10 mouse cellular contexts compared by ENCODE assay signal in genomic region chr2:167656629-167657478, GRCm38 (mm10). TPM values are rescaled to one million over a fixed set of nuclear protein-coding genes. Genes with fewer than 3 reads are reported as not detected.
DNase-seq lines count a peak whose midpoint lies in the region; ATAC-seq and TF ChIP-seq lines count a peak whose summit lies in the region.
"Had no signal": no experiment of that assay in that cellular context is flagged by ENCODE, and none has a peak within 500 bp of the region (broad histone marks: within the 10 kb centered on the region; RNA-seq: fewer than 3 reads in every experiment).

No protein-coding gene starts in this region.

- TF ChIP-seq CTCF in cortical plate, adult 2 months (IDR thresholded peaks at IDR 0.05; ENCODE audit: extremely low read depth, insufficient read depth, low read length) = no peak

- peaks cover under 1% of the 10 kb centered on the region; the same call in 1 of the 2 replicates for H3K27me3 ChIP-seq in hindbrain, embryonic 10.5 days (ENCODE audit: insufficient read depth, poor library complexity, severe bottlenecking)
- no peaks in the 10 kb centered on the region for H3K27me3 ChIP-seq in hindbrain, embryonic 16.5 days (replicated peaks; ENCODE audit: control insufficient read depth, insufficient read depth, low read length)
- H3K27me3 ChIP-seq in limb, embryonic 10.5 days (ENCODE audit: low read depth, poor library complexity, severe bottlenecking) = no peaks in the 10 kb centered on the region; the same call in 1 of the 2 replicates
- H3K27me3 ChIP-seq in myocyte (ENCODE audit: control insufficient read depth, insufficient read depth, insufficient read length) = no peaks in the 10 kb centered on the region
- H3K27me3 ChIP-seq: Patski had no signal

- H3K4me2 ChIP-seq in hindbrain, embryonic 16.5 days (ENCODE audit: low read length) = no peak overlapping the region
- H3K4me2 ChIP-seq in myocyte (ENCODE audit: low read depth) = peak overlapping the region; percentile 29

- no peak for ATAC-seq in hindbrain, embryonic 16.5 days
- ATAC-seq: Patski had no signal

- 85% methylated on average over 16 of the region's 16 CpGs for WGBS in hindbrain, embryonic 10.5 days
- WGBS in hindbrain, embryonic 16.5 days = 85% methylated on average over 16 of the region's 16 CpGs
- 89% methylated on average over 16 of the region's 16 CpGs for WGBS in limb, embryonic 10.5 days

- TF ChIP-seq POLR2A in cortical plate, adult 2 months (IDR thresholded peaks at IDR 0.05; ENCODE audit: extremely low read depth, insufficient read depth, low read length) = no peak
- TF ChIP-seq POLR2A in myocyte (IDR thresholded peaks at IDR 0.05; ENCODE audit: insufficient read length, low read depth) = peak; percentile 31

- no peak overlapping the region for H3K4me3 ChIP-seq in hindbrain, embryonic 10.5 days
- H3K4me3 ChIP-seq in hindbrain, embryonic 16.5 days (ENCODE audit: low read length) = no peak overlapping the region
- H3K4me3 ChIP-seq in cortical plate, adult 2 months (ENCODE audit: insufficient read depth, low read length) = no peak overlapping the region
- H3K4me3 ChIP-seq in limb, embryonic 10.5 days = no peak overlapping the region
- H3K4me3 ChIP-seq in myocyte = no peak overlapping the region

- H3K9ac ChIP-seq in hindbrain, embryonic 16.5 days (ENCODE audit: low read depth, low read length) = no peak overlapping the region

- H3K4me1 ChIP-seq in hindbrain, embryonic 10.5 days (replicated peaks) = peaks cover 51% of the 10 kb centered on the region
- peaks cover 19% of the 10 kb centered on the region for H3K4me1 ChIP-seq in hindbrain, embryonic 16.5 days (ENCODE audit: control insufficient read depth, insufficient read depth, low read depth, low read length)
- H3K4me1 ChIP-seq in cortical plate, adult 2 months (ENCODE audit: control insufficient read depth, insufficient read depth, low read length) = peaks cover 7% of the 10 kb centered on the region
- H3K4me1 ChIP-seq in limb, embryonic 10.5 days = peaks cover 37% of the 10 kb centered on the region

- no peaks in the 10 kb centered on the region for H3K9me3 ChIP-seq in hindbrain, embryonic 10.5 days
- no peaks in the 10 kb centered on the region for H3K9me3 ChIP-seq in hindbrain, embryonic 16.5 days (ENCODE audit: control insufficient read depth, low read length)
- H3K9me3 ChIP-seq in limb, embryonic 10.5 days (replicated peaks) = no peaks in the 10 kb centered on the region

- no peak overlapping the region for H3ac ChIP-seq in myocyte (ENCODE audit: control insufficient read depth, insufficient read length)

- H3K27ac ChIP-seq in hindbrain, embryonic 10.5 days = 0 out of 2 replicates have a peak overlapping the region, but pooled peaks have one; percentile 46
- H3K27ac ChIP-seq in hindbrain, embryonic 16.5 days (ENCODE audit: low read depth, low read length) = no peak overlapping the region
- H3K27ac ChIP-seq in cortical plate, adult 2 months (ENCODE audit: insufficient read depth, low read length) = peak overlapping the region; percentile 57
- peak overlapping the region; percentile 34; the same call in 1 of the 2 replicates for H3K27ac ChIP-seq in limb, embryonic 10.5 days

- DNase-seq in hindbrain, embryonic 10.5 days (ENCODE audit: low spot score) = no peak
- DNase-seq in limb, embryonic 10.5 days (ENCODE audit: low spot score) = no peak
- DNase-seq in cerebellum, adult 18-20 months = no peak
- DNase-seq in testis, postnatal 14 days (ENCODE audit: low spot score) = no peak
- DNase-seq in gastrocnemius, postnatal 10 days = no peak

- peaks cover 53% of the 10 kb centered on the region for H3K36me3 ChIP-seq in hindbrain, embryonic 10.5 days
- no peaks in the 10 kb centered on the region; the same call in 1 of the 2 replicates for H3K36me3 ChIP-seq in hindbrain, embryonic 16.5 days (ENCODE audit: control insufficient read depth, insufficient read depth, low read length)
- peaks cover 54% of the 10 kb centered on the region for H3K36me3 ChIP-seq in limb, embryonic 10.5 days
- peaks cover 8% of the 10 kb centered on the region for H3K36me3 ChIP-seq in myocyte (ENCODE audit: control insufficient read depth, insufficient read depth)

- H3K79me2 ChIP-seq in myocyte (ENCODE audit: control insufficient read depth, insufficient read depth) = peaks cover 50% of the 10 kb centered on the region

TF ChIP-seq in myocyte, 11 proteins besides CTCF, POLR2A, EP300 and RAD21:
- TF ChIP-seq USF1 (IDR thresholded peaks at IDR 0.05; ENCODE audit: low read depth) (no peak), E2F4 (IDR thresholded peaks at IDR 0.05; ENCODE audit: insufficient read depth) (no peak), MYOD1 (IDR thresholded peaks at IDR 0.05; ENCODE audit: control insufficient read depth in 1 of 3, insufficient read length in 2 of 3, low read depth in 2 of 3) (peak in 2 of 3 experiments; percentile 54 to 92), SRF (IDR thresholded peaks at IDR 0.05; ENCODE audit: control insufficient read depth, insufficient read length, low read depth) (no peak), TCF3 (IDR thresholded peaks at IDR 0.05; ENCODE audit: insufficient read length, low read depth) (no peak), MYOG (IDR thresholded peaks at IDR 0.05; ENCODE audit: control insufficient read depth in 1 of 3, insufficient read depth in 1 of 3, insufficient read length in 2 of 3, low read depth in 2 of 3) (peak; percentile 61 to 89 (median 69))

RNA-seq across cellular contexts. Expression of gene Gm20431, which starts 4.4 kb away (rescaled TPM):
- 4.1 and 6.7 TPM in 2 replicates for polyA plus RNA-seq in hindbrain, embryonic 10.5 days (2016; fragmentation: Nextera tagmentation; extraction: Ambion mirVana)
- 11.9 and 12.8 TPM in 2 replicates for polyA plus RNA-seq in hindbrain, embryonic 16.5 days (2015; fragmentation: Nextera tagmentation; extraction: Ambion mirVana)
- 0.93 TPM in 1 of 2 replicates, not detected in the other for polyA plus RNA-seq in cortical plate, adult 2 months (2012; rRNA removed)
- 1.0 and 4.0 TPM in 2 replicates for polyA plus RNA-seq in limb, embryonic 10.5 days (2016; fragmentation: Nextera tagmentation; extraction: Ambion mirVana)
- polyA plus RNA-seq in myocyte (2012; fragmentation: generic; extraction: Trizol) = 9.2 TPM
- 10 to 100 TPM; 10.6 to 15.8 TPM for total RNA-seq in gastrocnemius, postnatal 10 days (2021)
- polyA plus RNA-seq: large intestine, adult 2 months had no signal

RNA-seq across cellular contexts. Expression of gene Ube2v1, which starts 25.0 kb away (rescaled TPM):
- polyA plus RNA-seq in hindbrain, embryonic 10.5 days (2016; fragmentation: Nextera tagmentation; extraction: Ambion mirVana) = 385 and 396 TPM in 2 replicates
- polyA plus RNA-seq in hindbrain, embryonic 16.5 days (2015; fragmentation: Nextera tagmentation; extraction: Ambion mirVana) = 390 and 393 TPM in 2 replicates
- polyA plus RNA-seq in cortical plate, adult 2 months (2012; rRNA removed) = 251 and 267 TPM in 2 replicates
- 375 and 404 TPM in 2 replicates for polyA plus RNA-seq in limb, embryonic 10.5 days (2016; fragmentation: Nextera tagmentation; extraction: Ambion mirVana)
- 322 TPM for polyA plus RNA-seq in myocyte (2012; fragmentation: generic; extraction: Trizol)
- 100 to 1,000 TPM; 179 to 199 TPM for total RNA-seq in gastrocnemius, postnatal 10 days (2021)

RNA-seq across cellular contexts. Expression of gene Cebpb, which starts 31.9 kb away (rescaled TPM):
- polyA plus RNA-seq in hindbrain, embryonic 10.5 days (2016; fragmentation: Nextera tagmentation; extraction: Ambion mirVana) = 1.1 and 1.5 TPM in 2 replicates
- 0.15 and 0.22 TPM in 2 replicates for polyA plus RNA-seq in hindbrain, embryonic 16.5 days (2015; fragmentation: Nextera tagmentation; extraction: Ambion mirVana)
- 16.7 and 19.4 TPM in 2 replicates for polyA plus RNA-seq in cortical plate, adult 2 months (2012; rRNA removed)
- polyA plus RNA-seq in limb, embryonic 10.5 days (2016; fragmentation: Nextera tagmentation; extraction: Ambion mirVana) = 1.2 and 2.2 TPM in 2 replicates
- polyA plus RNA-seq in myocyte (2012; fragmentation: generic; extraction: Trizol) = 74.7 TPM
- 10 to 100 TPM; 28.0 to 64.3 TPM for total RNA-seq in gastrocnemius, postnatal 10 days (2021)

RNA-seq across cellular contexts. Expression of gene Tmem189, which starts 32.8 kb away (rescaled TPM):
- polyA plus RNA-seq in hindbrain, embryonic 10.5 days (2016; fragmentation: Nextera tagmentation; extraction: Ambion mirVana) = 41.2 and 43.8 TPM in 2 replicates
- 37.1 and 39.3 TPM in 2 replicates for polyA plus RNA-seq in hindbrain, embryonic 16.5 days (2015; fragmentation: Nextera tagmentation; extraction: Ambion mirVana)
- polyA plus RNA-seq in cortical plate, adult 2 months (2012; rRNA removed) = 88.8 and 89.0 TPM in 2 replicates
- polyA plus RNA-seq in limb, embryonic 10.5 days (2016; fragmentation: Nextera tagmentation; extraction: Ambion mirVana) = 41.9 and 43.2 TPM in 2 replicates
- polyA plus RNA-seq in myocyte (2012; fragmentation: generic; extraction: Trizol) = 91.9 TPM
- total RNA-seq in gastrocnemius, postnatal 10 days (2021) = 10 to 100 TPM; 20.4 to 22.6 TPM
